Mouse (Mus musculus): ENCODE results near the gene Hydin. TPM values are rescaled to one million over a fixed set of nuclear protein-coding genes. Genes with fewer than 3 reads are reported as not detected.
"Not testable (repeated sequence)": the region's sequence is repeated elsewhere in the genome, so short reads cannot be mapped to it uniquely, and the experiment has no call there.

Gene Hydin
- total RNA-seq, 2 experiments from 2014 or later = 0.08 TPM

DNA sequence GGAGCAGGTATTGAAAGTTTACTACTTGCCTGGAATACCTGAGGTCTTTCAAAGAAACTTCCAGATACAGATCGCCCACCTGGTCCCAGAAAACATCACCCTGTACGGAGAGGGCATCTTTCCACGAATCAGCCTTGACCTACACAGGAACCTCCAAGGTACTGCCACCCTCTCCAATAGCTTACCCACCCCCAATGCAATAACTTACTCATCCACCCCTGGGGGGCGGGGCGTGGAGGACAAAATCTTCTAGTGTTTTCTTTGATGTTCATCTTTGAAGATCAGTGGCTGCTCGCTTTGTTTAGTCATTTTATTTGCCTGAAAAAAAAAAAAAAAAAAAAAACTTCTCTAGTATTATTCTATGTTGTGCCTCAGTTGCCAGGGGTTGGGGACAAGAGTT is 233.9 kb downstream of the Hydin start:
- intact Hi-C loops (cut with DNase I) = no loop called here
- no peak for DNase-seq (ENCODE audit: low spot score)

GRCm38 (mm10) chr8:110501330-110501729 is 234.6 kb downstream of the Hydin start:
- intact Hi-C loops (cut with DNase I) = no loop called here
- no peak for DNase-seq (ENCODE audit: low spot score)

DNA sequence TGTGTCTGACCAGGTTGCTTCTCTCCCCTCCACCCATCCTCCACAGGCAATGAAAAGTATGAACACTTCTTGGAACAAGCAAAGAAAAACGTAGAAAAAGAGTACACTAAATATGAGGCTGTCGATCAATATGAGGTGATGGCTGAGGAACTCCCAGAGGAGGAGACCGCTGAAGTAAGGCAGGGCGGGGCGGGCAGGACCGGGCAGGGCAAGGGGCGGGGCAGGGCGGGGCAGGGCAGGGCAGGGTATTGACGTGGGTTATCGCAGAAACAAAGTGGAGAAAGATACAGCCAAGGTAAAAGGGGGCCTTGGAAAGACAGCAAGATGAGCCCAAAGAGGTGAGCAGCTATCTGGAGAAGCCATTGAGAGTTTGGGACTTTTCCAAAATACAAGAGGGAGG is 236.1 kb downstream of the Hydin start:
- no peak for DNase-seq (ENCODE audit: low spot score)
- intact Hi-C loops (cut with DNase I) = no loop called here

GRCm38 (mm10) chr8:110508766-110509165 is 242.0 kb downstream of the Hydin start:
- intact Hi-C loops (cut with DNase I) = no loop called here
- peak; percentile 18 for DNase-seq (ENCODE audit: low spot score)

DNA sequence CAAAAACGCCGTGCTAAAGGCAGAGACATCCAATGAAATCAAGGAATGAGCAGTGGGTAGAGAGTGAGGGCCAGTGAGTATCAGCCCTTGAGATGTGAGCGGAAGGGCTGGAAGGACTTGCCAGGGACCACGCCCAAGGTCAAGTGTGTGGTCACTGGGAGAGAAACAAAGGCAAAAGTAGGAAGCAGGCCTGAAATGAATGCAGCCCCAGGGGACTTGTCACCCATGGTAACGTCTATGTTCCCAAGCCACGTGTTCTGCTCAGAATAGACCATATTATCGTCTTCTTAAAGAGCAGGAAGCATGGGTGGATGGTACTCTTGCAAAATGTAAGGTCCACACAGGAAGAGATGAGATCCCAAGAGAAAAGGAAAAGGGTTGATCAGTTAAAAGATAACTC is 253.0 kb downstream of the Hydin start:
- intact Hi-C loops (cut with DNase I) = no loop called here
- DNase-seq (ENCODE audit: low spot score) = no peak

GRCm38 (mm10) chr8:110521851-110522250 is 255.1 kb downstream of the Hydin start:
- intact Hi-C loops (cut with DNase I) = no loop called here

GRCm38 (mm10) chr8:110522495-110522894 is 255.7 kb downstream of the Hydin start:
- intact Hi-C loops (cut with DNase I); DNase-seq (ENCODE audit: low spot score): not testable (repeated sequence)

More at GRCm38 (mm10) chr8:110521851-110522250, 255.1 kb downstream of the Hydin start:
- no peak for DNase-seq (ENCODE audit: low spot score)

DNA sequence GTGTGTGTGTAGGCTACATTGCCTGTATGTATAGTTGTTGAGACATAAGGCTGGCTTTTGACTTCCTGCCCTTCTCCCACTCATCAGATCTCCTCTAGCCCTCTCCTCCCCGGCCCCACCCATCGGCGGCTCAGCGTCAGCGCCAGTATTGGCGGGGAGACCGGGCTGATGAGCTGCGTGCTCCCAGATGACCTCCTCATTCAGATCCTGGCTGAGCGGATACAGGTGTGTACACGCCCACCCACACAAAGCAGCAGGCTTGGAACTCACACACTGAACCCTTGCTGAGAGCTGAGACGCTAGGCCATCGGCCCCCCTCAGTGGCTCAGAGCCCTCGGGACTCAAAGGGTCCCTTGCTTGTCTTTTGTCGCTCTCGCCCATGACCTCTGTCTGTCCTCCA is 256.2 kb downstream of the Hydin start:
- intact Hi-C loops (cut with DNase I) = no loop called here
- DNase-seq (ENCODE audit: low spot score) = no peak

DNA sequence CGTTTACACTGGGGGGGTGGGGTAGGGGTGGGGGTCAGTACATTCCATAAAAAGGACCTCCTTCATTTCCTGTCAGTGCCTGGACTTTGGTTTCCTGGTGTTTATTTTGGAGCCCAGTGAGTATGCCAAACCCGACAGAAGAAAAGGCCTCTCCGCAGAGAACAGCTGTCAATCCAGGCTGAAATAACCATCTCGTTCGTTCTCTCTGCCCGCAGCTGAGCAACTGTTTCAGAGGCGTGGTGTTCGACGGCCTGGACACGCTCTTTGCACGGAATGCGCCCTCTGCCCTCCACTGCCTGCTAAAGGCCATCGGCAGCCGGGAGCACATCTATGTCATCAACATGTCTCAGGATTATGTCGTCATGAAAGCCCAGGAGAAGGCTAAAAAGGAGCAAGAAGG is 258.5 kb downstream of the Hydin start:
- intact Hi-C loops (cut with DNase I) = no loop called here
- no peak for DNase-seq (ENCODE audit: low spot score)

DNA sequence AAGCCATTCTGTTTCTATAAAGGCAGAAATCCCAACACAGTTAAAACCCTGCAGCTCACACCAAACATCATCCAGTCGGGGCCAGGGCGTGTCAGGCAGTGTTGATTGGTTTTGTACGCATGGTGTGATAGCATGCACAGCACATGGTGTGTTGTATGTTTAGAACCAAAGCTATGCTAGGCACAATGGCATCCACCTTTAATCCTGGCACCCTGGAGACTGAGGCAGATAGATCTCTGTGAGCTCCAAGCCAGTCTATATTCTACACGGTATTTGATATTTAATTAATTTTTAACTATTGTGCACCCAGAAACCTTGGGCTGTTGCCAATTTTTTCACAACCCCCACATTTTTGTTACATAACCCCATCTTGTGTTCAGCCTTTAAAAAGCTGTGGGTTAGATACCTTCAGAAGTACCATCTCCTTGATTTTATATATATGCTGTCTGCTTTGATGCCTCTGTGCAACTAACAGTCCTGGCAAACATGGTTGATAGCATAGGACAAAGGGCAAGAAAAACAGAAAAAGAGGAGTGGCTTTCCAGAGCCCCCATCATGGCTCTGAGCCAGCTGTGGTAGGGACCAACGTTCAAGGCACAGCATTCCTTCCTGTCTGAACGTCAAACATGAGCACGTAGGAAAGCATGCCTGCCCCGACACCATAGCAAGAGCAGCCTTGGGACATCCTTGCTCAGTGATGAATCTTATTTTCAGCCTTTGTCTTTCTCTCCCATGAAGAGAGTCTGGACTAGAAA is 263.4 kb downstream of the Hydin start:
- no peak for DNase-seq (ENCODE audit: low spot score)
- intact Hi-C loops (cut with DNase I) = no loop called here

DNA sequence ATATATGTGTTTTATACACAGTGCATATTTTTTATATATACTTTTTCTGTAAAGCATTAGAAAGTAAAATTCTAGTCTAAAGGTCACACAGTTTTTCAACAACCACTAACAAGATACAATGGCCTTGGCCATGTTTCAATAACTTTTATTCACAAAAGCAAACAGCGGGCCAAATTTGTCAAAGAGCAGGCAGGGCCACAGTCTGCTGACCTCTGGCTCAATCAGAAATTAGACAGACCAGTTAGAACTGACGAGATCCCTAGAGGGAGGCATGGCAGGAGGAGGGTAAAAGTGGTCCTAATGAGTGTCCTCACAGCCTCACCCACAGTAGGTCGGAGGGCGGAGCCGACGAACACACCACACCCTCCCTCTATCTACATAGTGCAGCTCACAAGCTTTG is 267.0 kb downstream of the Hydin start:
- no peak for DNase-seq (ENCODE audit: low spot score)
- intact Hi-C loops (cut with DNase I) = no loop called here

GRCm38 (mm10) chr8:110537849-110538248 is 271.1 kb downstream of the Hydin start:
- DNase-seq (ENCODE audit: low spot score) = no peak
- intact Hi-C loops (cut with DNase I) = no loop called here

GRCm38 (mm10) chr8:110550343-110550742 is 283.6 kb downstream of the Hydin start:
- DNase-seq (ENCODE audit: low spot score) = no peak

DNA sequence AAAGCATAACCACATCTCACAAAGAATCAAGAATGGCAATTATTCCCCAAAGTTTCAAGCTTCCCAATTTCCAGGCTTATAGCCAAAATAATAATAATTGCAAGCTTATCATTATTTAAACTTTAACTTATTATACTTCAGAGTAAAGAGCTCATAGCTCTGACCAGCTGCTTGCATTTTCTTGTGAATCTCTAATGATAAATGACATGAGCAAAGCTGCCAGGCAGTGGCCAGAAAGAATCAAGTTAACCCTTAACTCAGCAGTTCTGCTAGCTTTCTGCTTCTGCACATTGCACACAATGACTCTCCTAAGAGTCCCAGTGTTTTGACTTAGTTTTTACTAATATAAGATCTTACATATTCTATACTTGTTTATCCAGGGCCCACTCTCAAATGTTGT is 285.3 kb downstream of the Hydin start:
- DNase-seq (ENCODE audit: low spot score); intact Hi-C loops (cut with DNase I): not testable (repeated sequence)

More at GRCm38 (mm10) chr8:110550343-110550742, 283.6 kb downstream of the Hydin start:
- intact Hi-C loops (cut with DNase I) = no loop called here

DNA sequence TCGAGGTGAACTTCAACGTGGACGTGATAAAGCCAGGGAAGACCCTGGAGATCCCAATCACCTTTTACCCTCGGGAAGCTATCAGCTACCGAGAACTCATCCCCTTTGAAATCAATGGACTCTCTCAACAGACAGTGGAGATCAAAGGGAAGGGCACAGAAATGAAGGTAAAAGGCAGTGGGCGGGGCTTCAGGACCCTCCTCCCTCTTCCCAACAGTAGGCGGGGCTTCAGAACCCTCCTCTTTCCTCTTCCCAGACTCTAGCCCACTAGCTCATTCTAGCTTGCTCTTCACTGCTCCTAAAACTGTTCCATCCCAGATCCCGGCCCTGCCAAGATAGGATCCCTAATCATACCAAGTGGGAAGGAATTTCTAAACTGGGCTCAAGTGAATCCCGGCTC is 325.9 kb downstream of the Hydin start:
- intact Hi-C loops (cut with DNase I) = no loop called here
- no peak for DNase-seq (ENCODE audit: low spot score)

DNA sequence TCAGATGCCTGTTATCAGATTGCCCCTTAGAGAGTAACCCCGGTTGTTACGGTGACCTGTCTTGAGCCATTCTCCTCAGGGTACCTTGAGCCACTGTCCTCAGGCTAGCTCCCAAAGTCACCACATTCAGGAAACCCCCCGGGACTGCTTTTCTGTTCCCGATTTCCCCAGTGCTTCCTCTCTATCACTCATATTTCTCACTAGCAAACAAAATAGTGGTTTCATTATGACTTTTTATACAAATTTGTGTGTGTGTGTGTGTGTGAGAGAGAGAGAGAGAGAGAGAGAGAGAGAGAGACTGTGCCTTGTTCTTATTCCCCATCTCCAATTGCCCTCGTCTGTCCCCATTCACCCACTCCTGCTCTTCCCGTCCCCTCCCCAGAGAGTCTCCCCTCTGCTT is 327.4 kb downstream of the Hydin start:
- DNase-seq (ENCODE audit: low spot score) = no peak
- intact Hi-C loops (cut with DNase I) = no loop called here

- intact Hi-C loops (cut with DNase I) = loop anchor here (5.0 kb wide), 1 partner anchor 457 kb away; no protein-coding TSS in a partner anchor
- no peak for DNase-seq (ENCODE audit: low spot score)
Measured at GRCm38 (mm10) chr8:110604556-110604955, 337.8 kb downstream of the Hydin start.

DNA sequence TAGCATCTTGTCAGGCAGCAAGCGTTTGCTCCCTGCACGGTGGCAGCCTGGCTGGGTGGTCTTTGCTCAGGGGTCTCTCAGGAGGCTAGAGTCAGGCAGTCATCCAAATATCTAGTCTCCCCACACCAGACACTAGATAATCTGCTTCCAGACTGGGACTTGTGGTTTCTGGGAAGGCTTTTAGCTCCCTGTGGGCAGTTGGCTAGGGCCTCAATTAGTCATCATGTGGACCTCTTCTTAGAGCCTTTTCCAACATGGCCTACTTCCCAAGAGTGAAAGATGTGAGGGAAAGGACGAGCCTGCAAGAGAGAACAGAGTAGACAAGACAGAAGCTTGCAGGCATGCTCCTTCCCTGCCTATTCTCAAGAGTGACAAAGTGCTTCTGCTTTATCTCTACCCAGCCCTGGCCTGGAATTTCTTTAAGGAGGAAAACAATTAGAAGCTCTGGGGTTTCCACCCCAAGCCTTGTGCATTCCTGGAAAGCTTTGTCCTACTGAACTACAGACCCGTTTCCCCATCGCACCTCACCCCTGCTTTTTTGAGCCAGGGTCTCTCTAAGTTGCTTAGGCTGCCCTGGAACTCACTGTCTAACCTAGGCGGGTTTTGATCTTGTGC is 338.7 kb downstream of the Hydin start:
- intact Hi-C loops (cut with DNase I) = no loop called here
- DNase-seq (ENCODE audit: low spot score) = no peak

- intact Hi-C loops (cut with DNase I) = loop anchor here (10.0 kb wide), 1 partner anchor 401 kb away; the partner anchor contains the start of gene Cmtr2
- DNase-seq (ENCODE audit: low spot score) = no peak
Measured at GRCm38 (mm10) chr8:110615730-110616129, 349.0 kb downstream of the Hydin start.

- no peak for DNase-seq (ENCODE audit: low spot score)
- intact Hi-C loops (cut with DNase I) = loop anchor here (10.0 kb wide), 1 partner anchor 403 kb away; the partner anchor contains the start of gene Cmtr2
Measured at GRCm38 (mm10) chr8:110617801-110618358, 351.1 kb downstream of the Hydin start.

Measured in heart, postnatal 25 days (tissue).